Mouse (Mus musculus): Measurements from ENCODE around the gene Phactr1. TPM values are rescaled to one million over a fixed set of nuclear protein-coding genes. Genes with fewer than 3 reads are reported as not detected.
A peak's percentile ranks its signal among the peaks of the same experiment; 100 is the strongest.

Phactr1 gene
- polyA plus RNA-seq, 1 experiment from 2014 or later, result 5.2 TPM

DNA sequence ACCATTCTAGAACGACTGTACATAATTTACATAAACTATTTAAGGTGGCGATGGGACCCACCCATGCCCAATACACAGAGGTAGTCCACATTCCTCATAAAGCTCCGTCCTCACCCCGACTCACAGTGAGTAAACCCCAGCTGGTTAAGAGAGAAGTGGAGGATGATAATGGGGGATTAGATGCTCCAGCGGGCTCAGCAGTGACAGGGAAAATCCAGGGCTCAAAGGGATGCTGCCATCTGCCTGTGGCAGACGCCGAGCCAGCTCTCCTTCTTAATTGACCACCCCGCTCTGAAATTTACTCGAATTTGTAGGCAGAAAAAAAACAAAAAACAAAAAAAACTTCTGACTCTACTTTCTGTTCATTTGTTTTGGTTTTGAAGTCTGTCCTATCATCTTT lies 487.3 kb downstream of the Phactr1 start:
- no peak overlapping the region for H3K9ac ChIP-seq
- 77% methylated on average over 9 of the region's 9 CpGs for WGBS
- no peak for TF ChIP-seq CTCF (IDR thresholded peaks at IDR 0.05; ENCODE audit: low read depth)
- ATAC-seq (ENCODE audit: insufficient read depth), result no peak
- H3K27me3 ChIP-seq (ENCODE audit: insufficient read depth, low read length), result no peaks in the 10 kb centered on the region
- H3K27ac ChIP-seq (ENCODE audit: low read depth), result no peak overlapping the region
- peaks cover 4% of the 10 kb centered on the region; the same call in 1 of the 2 replicates for H3K4me1 ChIP-seq (ENCODE audit: insufficient read depth)
- no peak overlapping the region for H3K4me3 ChIP-seq (ENCODE audit: low read depth, low read length)
- peaks cover 20% of the 10 kb centered on the region; the same call in 1 of the 2 replicates for H3K36me3 ChIP-seq (ENCODE audit: insufficient read depth)
- H3K4me2 ChIP-seq, result no peak overlapping the region
- no peak for DNase-seq
- H3K9me3 ChIP-seq (ENCODE audit: low read depth, low read length), result no peaks in the 10 kb centered on the region

DNA sequence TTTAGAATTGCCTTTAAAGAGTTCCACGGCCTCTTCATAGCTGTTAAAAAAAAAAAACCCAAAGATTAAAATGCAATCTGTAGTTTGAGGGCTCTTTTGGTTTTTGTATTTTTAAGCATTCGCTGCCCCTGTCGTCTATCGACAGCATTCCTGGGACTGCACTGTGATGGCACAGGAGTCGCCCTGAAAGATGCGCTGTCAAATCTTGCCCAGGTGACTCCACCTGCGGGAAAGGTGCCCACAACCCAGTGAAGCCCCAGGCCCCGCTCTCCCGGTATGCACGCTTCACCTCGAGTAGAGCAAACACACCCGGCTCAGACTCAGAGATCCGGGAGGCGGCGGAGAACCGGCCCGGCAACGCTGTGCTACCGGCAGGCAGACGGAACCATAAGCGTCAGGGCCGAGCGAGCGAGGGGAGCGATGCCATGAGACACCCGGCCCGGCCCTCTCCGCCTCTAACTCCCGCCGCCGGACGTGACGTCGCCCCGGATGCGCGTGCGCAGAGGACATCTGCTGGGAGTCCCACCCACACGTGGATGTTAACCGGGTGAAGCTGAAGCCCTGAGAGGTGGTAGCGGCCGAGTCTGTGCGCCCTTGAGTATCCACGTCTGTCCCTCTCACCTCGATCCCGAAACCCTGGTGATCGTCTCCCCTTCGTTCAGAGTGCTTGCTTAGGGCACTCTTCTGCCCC lies 490.7 kb downstream of the Phactr1 start, which contains the start of gene Tbc1d7:
TSS of gene Tbc1d7 (minus strand) at position 482 of the 691 bp plus-strand sequence.
- Histone ChIP-seq H3K4me1 (ENCODE audit: insufficient read depth) (peaks cover 4% of the 10 kb centered on the region; the same call in 1 of the 2 replicates), H3K4me3 (ENCODE audit: low read depth, low read length) (peak within 1 kb of the TSS; percentile 67), H3K9ac (peak within 1 kb of the TSS; percentile 83), H3K4me2 (peak within 1 kb of the TSS; percentile 87), H3K27me3 (ENCODE audit: insufficient read depth, low read length) (no peaks in the 10 kb centered on the region), H3K27ac (ENCODE audit: low read depth) (peak within 1 kb of the TSS; percentile 76), H3K9me3 (ENCODE audit: low read depth, low read length) (no peaks in the 10 kb centered on the region), H3K36me3 (ENCODE audit: insufficient read depth) (0 out of 2 replicates have a peak, but pooled peaks cover 8% of the 10 kb centered on the region)
- DNase-seq, result peak; percentile 99
- peak; percentile 95 for ATAC-seq (ENCODE audit: insufficient read depth)
- WGBS, result 2% methylated on average over 48 of the region's 48 CpGs
- 0 out of 2 replicates have a peak, but pooled peaks have one; percentile 1 for TF ChIP-seq CTCF (IDR thresholded peaks at IDR 0.05; ENCODE audit: low read depth)

DNA sequence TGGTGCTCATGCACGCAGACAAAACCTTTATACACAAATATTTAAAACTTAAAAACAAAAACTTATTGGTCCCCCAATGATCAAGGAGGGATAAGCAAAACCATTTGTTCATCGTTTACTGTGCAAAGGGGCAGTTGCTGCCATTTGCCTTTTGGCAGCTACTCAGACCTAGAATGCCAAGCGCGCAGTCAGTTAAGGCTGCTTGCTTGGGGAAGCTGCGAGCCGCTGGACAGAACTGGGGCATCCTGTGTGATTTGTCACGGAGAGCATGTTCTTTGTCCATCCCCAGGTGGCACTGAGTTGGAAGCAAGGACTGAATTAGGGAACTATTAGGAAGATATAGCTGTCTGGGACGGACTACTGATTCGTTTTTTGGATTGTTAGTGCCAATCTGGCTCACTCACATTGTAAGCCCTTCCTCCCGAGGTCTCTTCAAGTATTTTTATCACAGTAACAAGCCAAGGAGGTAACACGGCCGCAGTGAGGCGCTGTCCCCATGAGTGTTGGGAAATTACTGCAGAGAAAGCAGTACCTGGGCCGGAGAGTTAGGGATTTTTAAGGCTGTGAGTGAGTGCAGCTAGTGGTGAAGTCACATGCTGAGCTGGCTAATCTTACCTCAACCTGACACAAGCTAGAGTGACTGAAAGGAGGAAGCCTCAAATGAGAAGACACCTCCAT lies 491.8 kb downstream of the Phactr1 start:
- H3K27me3 ChIP-seq (ENCODE audit: insufficient read depth, low read length), result no peaks in the 10 kb centered on the region
- DNase-seq (peak; percentile 52), ATAC-seq (ENCODE audit: insufficient read depth) (no peak)
- H3K4me1 ChIP-seq (ENCODE audit: insufficient read depth), result peaks cover 4% of the 10 kb centered on the region; the same call in 1 of the 2 replicates
- 25% methylated on average over 14 of the region's 14 CpGs for WGBS
- peak overlapping the region; percentile 67 for H3K4me3 ChIP-seq (ENCODE audit: low read depth, low read length)
- H3K9me3 ChIP-seq (ENCODE audit: low read depth, low read length), result no peaks in the 10 kb centered on the region
- peak overlapping the region; percentile 87 for H3K4me2 ChIP-seq
- TF ChIP-seq CTCF (IDR thresholded peaks at IDR 0.05; ENCODE audit: low read depth), result peak; percentile 54
- H3K9ac ChIP-seq, result peak overlapping the region; percentile 64
- 0 out of 2 replicates have a peak, but pooled peaks cover 8% of the 10 kb centered on the region for H3K36me3 ChIP-seq (ENCODE audit: insufficient read depth)
- peak overlapping the region; percentile 76; the same call in 1 of the 2 replicates for H3K27ac ChIP-seq (ENCODE audit: low read depth)

DNA sequence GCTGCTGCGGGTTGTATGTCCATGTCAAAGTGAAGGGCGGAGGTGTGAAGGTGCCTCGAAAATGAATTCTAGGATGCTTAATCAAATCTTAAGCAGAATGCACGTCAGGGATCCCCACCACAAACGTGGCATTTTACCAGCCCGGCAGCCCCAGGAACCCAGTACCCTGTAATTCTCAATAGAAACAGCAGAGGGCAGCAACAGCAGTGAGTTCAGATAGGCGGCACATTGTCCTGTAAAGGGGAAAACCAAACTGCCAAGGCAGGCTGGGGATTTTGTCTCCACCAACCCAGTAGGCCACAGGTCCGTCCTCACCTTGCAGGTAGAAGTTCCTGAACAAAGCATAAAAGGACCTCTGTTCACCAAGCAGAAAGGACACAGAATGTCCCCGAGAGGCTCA lies 492.8 kb downstream of the Phactr1 start:
- peak; percentile 92 for DNase-seq
- Histone ChIP-seq H3K9me3 (ENCODE audit: low read depth, low read length) (no peaks in the 10 kb centered on the region), H3K4me1 (ENCODE audit: insufficient read depth) (peaks cover 4% of the 10 kb centered on the region; the same call in 1 of the 2 replicates), H3K9ac (no peak overlapping the region), H3K36me3 (ENCODE audit: insufficient read depth) (0 out of 2 replicates have a peak, but pooled peaks cover 3% of the 10 kb centered on the region), H3K27me3 (ENCODE audit: insufficient read depth, low read length) (no peaks in the 10 kb centered on the region), H3K27ac (ENCODE audit: low read depth) (no peak overlapping the region), H3K4me3 (ENCODE audit: low read depth, low read length) (no peak overlapping the region), H3K4me2 (no peak overlapping the region)
- TF ChIP-seq CTCF (IDR thresholded peaks at IDR 0.05; ENCODE audit: low read depth), result peak; percentile 88
- ATAC-seq (ENCODE audit: insufficient read depth), result no peak
- WGBS, result 13% methylated on average over 9 of the region's 9 CpGs

DNA sequence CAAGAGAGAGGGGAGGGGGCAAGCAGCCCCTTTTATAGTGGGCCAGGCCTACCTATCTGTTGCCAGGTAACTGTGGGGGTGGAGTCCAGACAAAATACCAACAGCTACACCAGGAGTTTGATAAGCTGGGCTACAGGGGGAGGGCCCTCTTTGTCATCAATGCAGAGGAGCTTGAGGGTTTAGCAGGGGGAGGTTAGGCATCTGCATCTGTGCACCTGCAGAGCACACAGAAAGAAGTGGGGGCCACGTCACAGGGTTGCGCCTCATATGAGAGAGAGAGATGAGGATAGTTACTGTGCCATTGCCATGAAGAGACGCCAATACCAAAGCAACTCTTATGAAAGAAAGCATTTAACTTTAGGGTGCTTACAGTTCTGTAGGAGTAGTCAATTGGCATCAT lies 496.3 kb downstream of the Phactr1 start:
- no peak for TF ChIP-seq CTCF (IDR thresholded peaks at IDR 0.05; ENCODE audit: low read depth)
- 88% methylated on average over 3 of the region's 3 CpGs for WGBS

DNA sequence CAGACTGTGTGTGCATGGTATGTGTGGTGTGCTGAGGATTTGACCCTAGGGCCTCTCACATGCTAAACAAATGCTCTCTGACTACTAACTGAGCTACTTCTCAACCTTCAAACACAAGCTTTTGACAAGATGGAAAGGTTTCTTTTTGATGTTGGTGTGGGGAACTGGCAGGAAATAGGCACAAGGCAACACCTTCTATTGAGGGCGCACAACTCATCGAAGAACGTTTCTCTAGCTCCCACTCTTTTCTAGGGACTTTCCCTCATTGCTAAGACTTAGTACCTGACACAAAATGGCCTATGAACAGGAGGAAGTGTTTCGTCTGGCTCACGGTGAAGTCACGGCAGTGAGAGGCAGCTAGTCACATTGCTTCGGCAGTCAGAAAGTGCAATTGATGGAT lies 496.9 kb downstream of the Phactr1 start:
- Histone ChIP-seq H3K9me3 (ENCODE audit: low read depth, low read length) (no peaks in the 10 kb centered on the region), H3K4me1 (ENCODE audit: insufficient read depth) (no peaks in the 10 kb centered on the region), H3K36me3 (ENCODE audit: insufficient read depth) (no peaks in the 10 kb centered on the region), H3K4me3 (ENCODE audit: low read depth, low read length) (no peak overlapping the region), H3K27ac (ENCODE audit: low read depth) (no peak overlapping the region), H3K9ac (no peak overlapping the region), H3K4me2 (no peak overlapping the region), H3K27me3 (ENCODE audit: insufficient read depth, low read length) (no peaks in the 10 kb centered on the region)
- ATAC-seq (ENCODE audit: insufficient read depth), result no peak
- no peak for TF ChIP-seq CTCF (IDR thresholded peaks at IDR 0.05; ENCODE audit: low read depth)
- WGBS, result 70% methylated on average over 7 of the region's 7 CpGs
- no peak for DNase-seq

More for the DNA sequence above, 496.3 kb downstream of the Phactr1 start:
- DNase-seq (no peak), ATAC-seq (ENCODE audit: insufficient read depth) (no peak)
- Histone ChIP-seq H3K4me3 (ENCODE audit: low read depth, low read length) (no peak overlapping the region), H3K27me3 (ENCODE audit: insufficient read depth, low read length) (no peaks in the 10 kb centered on the region), H3K27ac (ENCODE audit: low read depth) (no peak overlapping the region), H3K4me1 (ENCODE audit: insufficient read depth) (peaks cover 4% of the 10 kb centered on the region; the same call in 1 of the 2 replicates), H3K4me2 (no peak overlapping the region), H3K9ac (no peak overlapping the region), H3K9me3 (ENCODE audit: low read depth, low read length) (no peaks in the 10 kb centered on the region), H3K36me3 (ENCODE audit: insufficient read depth) (no peaks in the 10 kb centered on the region)

DNA sequence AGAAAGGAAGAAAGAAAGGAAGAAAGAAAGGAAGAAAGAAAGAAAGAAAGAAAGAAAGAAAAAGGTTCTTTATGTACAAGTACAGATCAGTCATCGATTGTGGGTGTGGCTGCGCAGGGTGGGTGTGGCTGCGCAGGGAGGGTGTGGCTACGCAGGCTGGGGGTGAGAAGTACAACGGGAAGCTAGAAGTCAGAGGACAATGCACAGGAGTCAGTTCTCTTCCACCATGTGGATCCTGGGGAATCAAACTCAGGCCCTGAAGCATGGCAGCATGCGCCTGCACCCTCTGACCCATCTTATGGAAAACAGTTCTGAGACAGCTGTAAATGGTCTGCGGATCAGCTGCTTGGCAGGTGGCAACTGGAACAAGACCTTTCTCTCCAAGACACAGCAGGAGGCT lies 500.7 kb downstream of the Phactr1 start:
- Histone ChIP-seq H3K27ac (ENCODE audit: low read depth) (no peak overlapping the region), H3K9ac (no peak overlapping the region), H3K9me3 (ENCODE audit: low read depth, low read length) (no peaks in the 10 kb centered on the region), H3K4me2 (no peak overlapping the region), H3K4me1 (ENCODE audit: insufficient read depth) (no peaks in the 10 kb centered on the region; the same call in 1 of the 2 replicates), H3K36me3 (ENCODE audit: insufficient read depth) (no peaks in the 10 kb centered on the region), H3K4me3 (ENCODE audit: low read depth, low read length) (no peak overlapping the region), H3K27me3 (ENCODE audit: insufficient read depth, low read length) (no peaks in the 10 kb centered on the region)
- DNase-seq, result no peak
- TF ChIP-seq CTCF (IDR thresholded peaks at IDR 0.05; ENCODE audit: low read depth), result no peak
- WGBS, result 62% methylated on average over 7 of the region's 7 CpGs
- no peak for ATAC-seq (ENCODE audit: insufficient read depth)

Data from lung, embryonic 14.5 days (tissue).